Mouse (Mus musculus): ENCODE measurements around the gene Blm.

Gene Blm

GRCm38 (mm10) chr7:80457831-80458343 is 77.0 kb downstream of the Blm start:
- no peak for DNase-seq

- DNase-seq: peak; percentile 14 to 26
Observed at GRCm38 (mm10) chr7:80457241-80457640, 77.7 kb downstream of the Blm start.

GRCm38 (mm10) chr7:80456327-80456726 is 78.6 kb downstream of the Blm start:
- DNase-seq: no peak

GRCm38 (mm10) chr7:80455505-80456160 is 79.3 kb downstream of the Blm start:
- DNase-seq: no peak

- DNase-seq: no peak
Observed at GRCm38 (mm10) chr7:80454786-80455185, 80.1 kb downstream of the Blm start.

- DNase-seq: no peak
Observed at GRCm38 (mm10) chr7:80453997-80454396, 80.9 kb downstream of the Blm start.

GRCm38 (mm10) chr7:80453121-80453520 is 81.8 kb downstream of the Blm start:
- no peak for DNase-seq

- DNase-seq: no peak
Observed at GRCm38 (mm10) chr7:80452241-80452640, 82.7 kb downstream of the Blm start.

GRCm38 (mm10) chr7:80451550-80452232 is 83.2 kb downstream of the Blm start:
- DNase-seq: peak in 1 of 2 experiments; percentile 13

GRCm38 (mm10) chr7:80450354-80450753 is 84.6 kb downstream of the Blm start:
- no peak for DNase-seq

GRCm38 (mm10) chr7:80449620-80450091 is 85.3 kb downstream of the Blm start:
- DNase-seq: no peak

- no peak for DNase-seq
Observed at GRCm38 (mm10) chr7:80447336-80447735, 87.6 kb downstream of the Blm start.

GRCm38 (mm10) chr7:80446221-80446878 is 88.6 kb downstream of the Blm start:
- no peak for DNase-seq

- DNase-seq: no peak
Observed at GRCm38 (mm10) chr7:80445492-80445891, 89.4 kb downstream of the Blm start.

- DNase-seq: no peak
Observed at GRCm38 (mm10) chr7:80444401-80445249, 90.3 kb downstream of the Blm start.

GRCm38 (mm10) chr7:80443124-80443523 is 91.8 kb downstream of the Blm start:
- no peak for DNase-seq

GRCm38 (mm10) chr7:80441986-80442904 is 92.7 kb downstream of the Blm start:
- DNase-seq: no peak

GRCm38 (mm10) chr7:80440685-80441084 is 94.2 kb downstream of the Blm start:
- DNase-seq: no peak

GRCm38 (mm10) chr7:80439789-80440488 is 95.0 kb downstream of the Blm start:
- no peak for DNase-seq

GRCm38 (mm10) chr7:80439032-80439760 is 95.7 kb downstream of the Blm start:
- DNase-seq: peak in 1 of 2 experiments; percentile 36

Data from kidney, postnatal 36 days (tissue).